Mouse (Mus musculus) layer of hippocampus, adult 9-10 months (tissue): ENCODE data around the gene Rtcb.

ENCODE experiments used
- DNase-seq: peaks from one replicate; pipeline ENCODE4 v3.0.0; 2022; ENCODE audit warnings: low spot score

Gene Rtcb

DNA sequence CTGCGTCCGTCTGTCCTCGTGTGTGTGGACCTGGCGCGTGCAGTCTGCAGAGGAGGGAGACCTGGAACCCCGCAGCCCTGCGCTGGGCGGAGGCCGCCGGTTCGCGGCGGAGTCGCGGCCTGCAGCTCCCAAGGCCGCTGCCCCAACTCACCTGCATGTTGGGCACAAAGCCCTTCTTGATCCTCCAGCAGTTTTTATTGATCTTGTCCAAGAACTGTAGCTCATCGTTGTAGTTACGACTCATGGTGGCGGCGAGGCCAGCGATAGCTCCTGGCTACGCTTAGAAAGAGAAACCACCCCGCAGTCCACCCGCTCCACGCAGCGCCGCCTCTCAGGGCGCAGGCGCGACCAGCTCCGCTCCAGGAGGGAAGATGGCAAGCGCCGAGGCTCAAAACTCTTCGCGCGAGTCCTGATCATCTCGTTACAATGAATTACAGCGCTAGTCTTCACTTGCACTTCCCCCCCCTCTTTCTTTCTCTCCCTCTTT is at the start of gene Rtcb:
Gene Rtcb (minus strand): TSS at position 360 of the 487 bp plus-strand sequence.
- DNase-seq, result peak; percentile 89

DNA sequence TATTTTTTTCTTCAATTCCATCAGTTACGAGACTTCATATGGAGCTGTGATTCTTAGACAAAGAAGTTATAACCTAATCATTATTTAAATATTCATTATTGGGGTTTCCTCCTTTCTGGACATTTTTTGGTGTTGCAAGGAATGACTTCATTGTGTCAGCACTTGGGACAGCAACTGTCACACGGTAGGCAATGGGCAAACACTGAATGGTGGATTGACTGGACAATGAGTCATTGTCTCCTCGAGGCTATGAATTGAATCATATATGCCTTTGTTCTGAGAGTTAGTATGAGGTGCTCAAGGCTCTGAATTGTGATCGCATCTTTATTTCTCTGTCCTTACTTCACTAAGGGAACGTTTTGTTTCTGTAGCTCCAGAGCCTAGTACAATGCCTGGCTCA is 48.8 kb upstream of the Rtcb start:
- DNase-seq, result no peak

- no peak for DNase-seq
Measured at GRCm38 (mm10) chr10:86000447-86000846, 42.8 kb upstream of the Rtcb start.

- DNase-seq, result no peak
Measured at GRCm38 (mm10) chr10:85994543-85995104, 37.0 kb upstream of the Rtcb start.

GRCm38 (mm10) chr10:85993836-85994235 is 36.2 kb upstream of the Rtcb start:
- DNase-seq, result no peak

DNA sequence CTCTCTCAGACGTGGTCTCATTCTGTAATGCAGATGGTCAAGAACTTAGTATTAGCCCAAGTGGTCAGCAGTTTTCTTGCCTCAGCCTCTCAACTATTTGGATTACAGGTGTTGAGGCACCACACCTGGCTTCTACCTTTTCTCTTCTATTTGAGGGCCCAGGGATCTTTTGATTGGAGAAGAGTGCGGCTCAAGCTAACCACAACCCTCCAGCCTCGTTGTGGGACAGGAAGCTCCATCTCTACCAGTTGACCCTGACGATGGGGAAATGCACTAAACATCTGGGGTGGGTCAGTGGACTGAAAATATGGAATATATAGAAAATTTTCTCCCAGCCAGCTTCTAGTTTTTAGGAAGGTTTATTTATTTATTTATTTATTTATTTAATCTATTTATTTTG is 34.8 kb upstream of the Rtcb start:
- DNase-seq, result no peak

- no peak for DNase-seq
Measured at GRCm38 (mm10) chr10:85989412-85990115, 31.9 kb upstream of the Rtcb start.

GRCm38 (mm10) chr10:85972915-85973314 is 15.3 kb upstream of the Rtcb start:
- DNase-seq, result no peak

DNA sequence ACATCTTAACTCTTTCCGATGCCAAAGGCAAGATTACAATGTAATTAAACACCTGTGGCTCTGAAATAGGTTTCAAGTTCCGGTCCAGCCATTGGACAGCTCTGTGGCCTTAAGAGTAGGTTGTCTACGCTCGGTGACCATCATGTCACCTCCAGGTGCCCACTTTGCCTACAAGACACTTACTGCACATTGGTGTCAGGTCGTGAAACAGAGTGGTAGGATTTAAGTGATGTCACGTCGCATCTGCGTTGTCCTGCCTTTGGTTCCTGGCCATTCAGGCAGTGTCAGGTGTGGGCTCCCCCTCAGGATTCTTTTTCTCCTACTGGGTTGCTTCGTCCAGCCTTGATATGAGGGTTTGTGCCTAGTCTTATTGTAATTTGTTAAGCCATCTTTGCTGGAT is 14.2 kb upstream of the Rtcb start:
- no peak for DNase-seq

DNA sequence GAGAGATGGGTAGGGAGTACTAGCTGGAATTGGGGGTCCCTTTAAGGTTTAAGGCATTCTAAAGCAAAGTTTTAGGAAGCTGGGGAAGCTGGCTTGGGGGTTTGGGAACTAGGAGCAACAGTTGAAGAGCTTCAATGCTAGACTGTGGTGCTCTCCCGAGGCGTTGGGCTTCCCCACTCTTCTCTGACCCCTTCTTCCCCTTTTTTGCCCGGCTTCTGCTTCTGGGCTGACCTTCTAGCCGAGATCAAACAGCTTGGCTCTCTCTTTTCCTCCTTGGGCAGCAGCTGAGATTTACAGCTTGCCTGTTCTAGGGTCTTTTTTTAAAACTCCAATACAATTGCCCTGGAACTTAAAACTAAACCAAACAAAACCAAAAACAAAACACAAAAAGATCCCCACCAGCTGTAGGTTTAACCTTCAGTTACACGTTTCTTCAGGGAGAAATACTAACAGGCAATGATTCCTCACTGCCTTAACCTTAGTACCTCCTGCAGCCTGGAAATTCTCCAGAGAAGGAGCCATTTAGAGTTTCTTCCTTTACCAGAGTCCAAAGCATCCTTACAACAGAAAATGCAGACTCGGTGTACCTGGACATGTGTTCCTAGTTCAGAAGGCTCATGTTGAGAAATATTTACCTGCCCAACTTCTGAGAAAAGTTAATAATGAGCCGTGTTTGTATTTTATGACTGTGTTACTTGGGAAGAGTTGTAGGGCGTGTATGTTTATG is 12.4 kb upstream of the Rtcb start:
- no peak for DNase-seq

DNA sequence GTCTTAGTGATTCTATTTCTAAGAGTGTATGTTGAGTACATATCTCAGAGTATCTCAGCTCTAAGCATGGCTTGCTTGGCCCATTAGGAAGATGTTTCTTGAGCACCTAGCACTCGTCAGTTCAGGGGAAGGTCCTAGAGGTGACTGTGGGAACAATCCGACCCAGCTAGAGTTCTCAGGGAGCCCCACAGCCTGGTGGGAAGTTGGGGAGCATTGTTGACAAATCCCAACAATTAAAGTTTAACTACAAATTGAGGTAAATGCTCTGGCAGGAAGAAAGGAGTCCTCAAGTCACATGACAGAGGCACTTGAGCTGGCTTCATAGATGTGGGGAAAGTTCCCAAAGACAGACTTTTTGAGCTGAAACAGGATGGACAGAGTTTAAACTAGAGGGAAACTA is 11.1 kb upstream of the Rtcb start:
- DNase-seq, result no peak

GRCm38 (mm10) chr10:85968157-85968634 is 10.6 kb upstream of the Rtcb start:
- peak; percentile 87 for DNase-seq

DNA sequence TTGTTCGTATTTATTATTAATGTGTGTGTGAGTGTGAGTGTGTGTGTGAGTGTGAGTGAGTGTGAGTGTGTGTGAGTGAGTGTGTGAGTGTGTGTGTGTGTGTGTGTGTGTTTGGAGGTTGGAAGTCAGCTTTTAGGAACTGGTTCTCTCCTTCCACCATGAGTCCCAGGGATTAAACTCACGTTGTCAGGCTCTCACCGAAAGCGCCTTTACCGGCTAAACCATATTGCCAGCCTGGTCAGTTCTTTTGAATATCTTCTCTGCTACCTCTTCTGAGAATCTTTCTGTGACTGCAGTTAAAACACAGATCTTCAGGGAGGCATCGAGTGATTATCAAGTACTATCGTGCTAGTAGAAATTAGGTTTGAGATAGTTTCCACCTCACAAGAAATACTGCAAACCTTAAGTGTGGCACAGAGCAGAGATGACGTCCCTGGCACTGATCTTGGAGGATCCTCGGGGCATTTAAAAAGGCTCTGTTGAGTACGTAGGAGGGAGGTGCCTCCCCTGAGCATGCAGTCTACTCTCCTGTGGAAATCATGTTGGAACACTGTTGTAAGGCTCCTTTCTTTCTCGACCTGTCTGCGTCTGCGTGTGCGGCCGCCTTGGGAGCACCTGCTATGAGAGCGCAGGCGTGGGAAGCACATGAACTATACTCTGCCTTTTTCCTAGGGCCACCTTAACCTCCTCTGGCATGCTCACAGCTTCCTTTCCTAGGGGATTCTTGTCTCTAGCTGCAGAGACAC is 10.0 kb upstream of the Rtcb start:
- no peak for DNase-seq

DNA sequence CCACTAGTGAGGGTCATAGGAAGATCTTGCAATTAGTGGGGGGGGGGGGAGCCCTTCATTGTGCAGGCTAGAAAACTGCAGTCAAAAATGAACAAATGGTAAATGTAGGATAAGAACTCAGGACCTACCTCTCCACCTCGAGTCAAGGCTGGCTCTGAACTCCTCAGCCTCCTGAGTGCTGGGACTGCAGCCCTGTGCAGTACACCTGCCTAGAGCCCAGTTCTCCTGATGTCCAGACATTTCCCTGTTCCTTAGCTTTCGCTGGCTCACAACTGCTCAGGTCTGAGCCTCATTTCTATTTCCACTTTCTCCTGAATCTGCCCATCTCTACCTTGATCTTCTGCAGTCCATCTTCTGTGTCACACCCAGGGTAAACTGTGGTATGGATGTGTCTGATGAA is 8.9 kb upstream of the Rtcb start:
- DNase-seq, result no peak

GRCm38 (mm10) chr10:85964316-85964715 is 6.7 kb upstream of the Rtcb start:
- no peak for DNase-seq

DNA sequence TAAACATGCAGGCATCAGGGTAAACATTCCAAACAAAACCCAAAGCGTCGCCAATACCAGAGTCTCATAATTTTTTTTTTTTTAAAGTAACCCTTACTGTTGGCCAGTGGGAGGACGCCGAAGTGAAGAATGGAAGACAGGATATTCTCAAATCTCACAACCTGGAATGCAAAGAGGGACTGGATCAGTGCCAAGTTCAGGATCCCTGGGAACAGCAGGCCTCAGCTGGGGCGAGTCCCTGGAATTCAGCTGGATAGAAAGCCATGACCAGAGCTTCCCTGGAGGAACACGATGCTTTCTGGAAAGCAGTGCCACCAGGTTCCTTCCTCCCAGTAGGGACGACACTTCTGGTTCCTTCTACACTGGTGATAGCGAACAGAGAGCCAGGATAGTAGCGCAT is 5.3 kb upstream of the Rtcb start:
- no peak for DNase-seq

GRCm38 (mm10) chr10:85956871-85957419 is 678 bp downstream of the Rtcb start:
- no peak for DNase-seq

DNA sequence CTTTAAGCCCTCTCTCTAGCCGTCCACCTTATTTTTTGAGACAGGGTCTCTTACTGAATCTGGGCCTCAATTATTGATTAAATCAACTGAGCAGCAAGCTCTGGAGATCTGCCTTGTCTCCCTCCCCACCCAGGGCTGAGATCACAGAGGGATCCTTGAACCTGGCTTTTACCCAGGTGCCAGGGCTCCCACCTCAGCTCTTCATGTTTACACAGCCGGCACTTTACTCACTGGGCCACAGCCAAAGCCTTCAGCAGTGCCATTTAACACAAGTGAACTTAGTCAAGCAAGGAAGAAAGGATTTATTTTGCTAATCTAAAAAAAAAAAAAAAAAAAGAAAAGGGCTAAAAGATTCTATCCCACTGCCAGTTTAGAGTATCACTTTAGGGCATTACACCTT is 3.2 kb downstream of the Rtcb start:
- DNase-seq, result no peak

- no peak for DNase-seq
Measured at GRCm38 (mm10) chr10:85953401-85953800, 4.2 kb downstream of the Rtcb start.

DNA sequence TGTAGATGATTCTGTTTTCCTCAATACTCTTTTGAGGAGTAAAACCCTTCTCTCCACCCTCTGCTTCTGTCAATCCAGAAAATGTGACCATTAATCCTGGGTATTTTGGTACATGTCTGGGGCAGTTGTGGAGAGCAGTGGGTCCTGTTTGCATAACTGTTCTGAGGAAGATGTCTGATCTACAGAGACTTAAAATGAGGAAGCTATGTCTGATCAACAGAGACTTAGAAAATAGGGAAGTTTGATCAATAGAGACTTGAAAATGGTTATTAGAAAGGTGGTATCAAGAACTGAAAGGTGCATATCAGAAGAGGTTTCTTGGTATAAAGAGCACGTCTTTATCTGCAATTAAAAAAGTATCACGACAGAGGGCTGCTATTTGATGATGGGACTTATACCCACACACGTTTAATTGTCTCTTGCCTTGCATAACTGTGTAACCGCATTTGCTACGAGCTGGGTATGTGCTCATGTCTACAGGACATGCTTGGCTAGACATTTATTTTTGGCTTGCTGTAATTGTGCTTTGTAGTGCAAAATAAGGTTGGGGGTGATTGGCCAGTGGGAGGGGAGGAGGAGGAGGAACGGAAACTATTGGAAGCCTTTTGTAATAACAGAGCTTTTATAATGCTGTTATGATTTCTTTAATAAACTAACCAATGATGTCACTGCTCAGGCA is 5.7 kb downstream of the Rtcb start:
- DNase-seq, result no peak

- no peak for DNase-seq
Measured at GRCm38 (mm10) chr10:85948483-85949196, 9.0 kb downstream of the Rtcb start.
